Mouse (Mus musculus): ENCODE measurements around the gene Atg101. TPM values are rescaled to one million over a fixed set of nuclear protein-coding genes. Genes with fewer than 3 reads are reported as not detected.

The Atg101 gene
- total RNA-seq (2021), result 10 to 100 TPM; 21.5 to 25.0 TPM

DNA sequence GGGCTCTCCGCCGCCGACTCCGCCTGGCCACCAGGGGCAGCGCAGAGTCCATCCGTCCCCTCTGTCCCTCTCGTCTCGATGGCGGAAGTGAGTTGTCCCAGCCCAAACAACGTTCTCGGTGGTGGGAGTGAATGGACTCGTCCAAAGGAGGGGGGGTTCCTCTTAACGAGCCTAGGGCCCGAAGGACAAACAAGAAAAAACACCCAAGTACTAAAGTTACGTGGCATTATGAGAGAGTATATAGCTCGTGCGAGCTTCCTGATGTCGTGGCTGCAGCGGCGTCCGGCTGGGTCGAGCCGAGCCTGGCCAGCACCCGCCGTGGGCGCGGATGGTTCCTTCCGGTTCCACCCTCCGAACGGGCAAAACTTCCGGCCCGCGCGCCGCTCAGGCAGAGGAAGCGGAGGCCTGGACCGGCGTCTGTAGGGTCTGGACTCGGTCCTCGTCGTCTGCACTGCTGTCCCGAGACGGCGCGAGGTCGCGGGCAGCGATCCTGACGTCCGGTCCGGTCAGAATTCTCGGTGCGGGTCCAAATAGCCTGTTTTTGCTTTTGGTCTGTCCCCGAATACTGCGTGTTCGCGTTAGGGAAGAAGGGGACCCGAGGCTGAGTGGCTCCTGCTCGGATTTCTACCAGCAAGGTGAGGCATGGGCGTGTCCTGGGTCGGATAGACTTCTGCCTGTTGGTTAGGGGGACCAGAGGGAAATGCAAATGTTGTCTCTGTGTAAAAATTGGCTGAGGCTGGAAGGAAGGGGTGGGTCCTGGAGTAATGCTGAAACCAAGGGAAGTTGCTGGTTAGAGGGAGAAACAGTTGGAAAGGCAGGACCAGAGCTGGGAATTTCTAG is at the start of gene Atg101:
Gene Atg101 (plus strand): TSS at position 362 of the 840 bp plus-strand sequence.
- peak; percentile 84 for DNase-seq (ENCODE audit: low spot score)
- intact Hi-C loops (cut with DNase I), result loop anchor here (1.0 to 5.0 kb wide), 3 partner anchors 15 to 62 kb away; partner anchors contain the start of gene Grasp

DNA sequence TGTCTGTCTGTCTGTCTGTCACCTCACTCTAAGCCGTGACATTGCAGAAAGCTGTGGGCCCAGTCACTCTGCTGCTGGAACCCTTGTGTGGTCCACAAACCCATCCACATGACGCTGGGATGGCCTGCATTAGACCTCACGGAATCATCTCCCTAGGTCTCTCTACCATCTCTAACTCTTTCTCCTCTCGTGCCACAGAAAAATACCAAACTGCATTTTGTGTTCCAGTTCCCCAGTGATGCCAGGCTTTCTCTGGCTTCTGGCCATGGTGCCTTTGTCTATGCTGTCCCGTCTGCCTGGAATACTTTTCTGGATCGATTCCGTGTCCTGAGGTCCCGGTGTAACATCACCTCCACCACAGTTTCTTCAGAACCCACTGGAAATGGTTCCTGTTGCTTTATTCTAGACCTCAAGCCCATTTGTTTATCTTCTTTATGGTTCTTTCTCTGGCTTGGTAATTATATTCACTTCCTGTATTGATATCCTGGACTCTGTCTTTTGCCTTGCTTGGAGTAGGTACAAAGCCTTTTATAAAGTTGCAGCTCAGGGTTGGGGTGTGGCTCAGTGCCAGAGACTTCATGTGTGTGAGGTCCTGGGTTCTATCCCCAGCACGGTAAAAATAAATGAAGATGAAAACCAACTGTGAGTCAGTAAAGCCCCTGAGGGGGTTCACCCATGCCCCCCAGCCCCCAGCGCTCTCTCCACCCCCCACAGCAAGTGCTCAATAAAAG is 49.3 kb upstream of the Atg101 start:
- intact Hi-C loops (cut with DNase I), result no loop called here

DNA sequence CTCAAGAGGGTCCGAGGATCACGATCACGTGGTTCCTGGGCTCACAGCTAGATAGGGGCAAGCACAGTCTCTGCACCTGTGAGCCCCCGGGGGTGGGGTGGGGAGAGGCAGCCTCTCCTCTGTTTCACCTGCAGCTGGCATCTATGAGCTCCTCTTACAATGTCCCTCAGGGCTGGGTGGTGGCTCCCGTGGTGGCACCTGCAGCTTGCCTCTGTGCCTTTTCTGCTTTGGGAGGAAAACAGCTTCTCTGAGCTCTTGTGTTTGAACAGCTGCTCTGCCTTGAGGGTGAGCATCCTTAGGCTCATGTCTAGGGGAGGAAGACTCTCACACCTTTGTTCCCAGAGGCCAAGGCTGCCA is 48.8 kb upstream of the Atg101 start:
- DNase-seq (ENCODE audit: low spot score), result no peak
- intact Hi-C loops (cut with DNase I), result no loop called here

More for the DNA sequence above, 49.3 kb upstream of the Atg101 start:
- DNase-seq (ENCODE audit: low spot score), result no peak

DNA sequence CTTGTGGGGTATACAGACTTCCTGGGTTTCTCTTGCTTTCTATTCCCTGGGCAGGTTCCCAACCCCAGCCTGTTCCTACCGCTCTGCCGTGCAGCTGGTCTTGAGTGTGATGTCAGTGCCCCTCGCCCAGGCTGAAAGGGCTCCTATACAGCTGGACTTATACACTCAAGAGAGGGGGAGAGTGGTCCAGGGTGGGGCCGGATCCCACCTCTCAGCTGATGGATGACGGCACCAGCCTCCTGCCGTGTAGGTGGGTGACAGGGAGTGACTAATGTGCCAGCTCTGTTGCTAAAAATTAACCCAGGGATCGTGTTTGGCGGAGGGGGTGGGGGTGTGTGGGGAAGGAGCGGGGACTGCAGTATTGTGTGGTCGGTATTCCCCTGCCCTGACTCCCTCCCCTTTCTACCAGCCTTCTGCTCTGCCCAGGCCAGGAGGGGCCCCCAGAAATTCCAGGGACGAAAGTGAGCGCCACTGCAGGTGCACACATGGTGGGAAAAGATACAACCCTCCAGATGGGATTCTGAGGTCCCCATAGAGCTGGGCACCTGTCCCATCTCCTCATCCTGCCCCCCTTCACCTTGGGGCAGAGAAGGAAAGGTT is 48.2 kb upstream of the Atg101 start:
- intact Hi-C loops (cut with DNase I), result no loop called here
- DNase-seq (ENCODE audit: low spot score), result no peak

DNA sequence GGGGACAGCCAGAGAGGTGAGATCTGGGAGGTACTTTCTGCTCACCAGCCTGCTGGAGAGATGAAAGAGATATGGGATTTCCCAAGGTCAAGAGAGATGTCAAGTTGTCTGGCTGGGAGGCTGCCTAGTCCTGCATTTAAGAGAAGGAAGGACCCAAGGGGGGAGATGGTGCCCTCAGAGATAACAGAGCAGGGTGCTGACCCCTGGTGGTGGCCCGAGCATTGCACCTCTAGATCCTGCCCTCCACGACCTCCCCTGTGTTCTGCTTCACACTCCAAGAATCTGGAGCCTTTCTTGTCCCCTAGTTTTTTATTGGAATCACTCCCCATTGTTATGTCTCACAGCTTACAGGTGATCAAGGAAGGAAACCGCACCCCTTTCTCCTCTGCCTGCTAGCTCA is 47.2 kb upstream of the Atg101 start:
- no peak for DNase-seq (ENCODE audit: low spot score)
- intact Hi-C loops (cut with DNase I), result loop anchor here (1.0 kb wide), 1 partner anchor 16 kb away; no protein-coding TSS in a partner anchor

DNA sequence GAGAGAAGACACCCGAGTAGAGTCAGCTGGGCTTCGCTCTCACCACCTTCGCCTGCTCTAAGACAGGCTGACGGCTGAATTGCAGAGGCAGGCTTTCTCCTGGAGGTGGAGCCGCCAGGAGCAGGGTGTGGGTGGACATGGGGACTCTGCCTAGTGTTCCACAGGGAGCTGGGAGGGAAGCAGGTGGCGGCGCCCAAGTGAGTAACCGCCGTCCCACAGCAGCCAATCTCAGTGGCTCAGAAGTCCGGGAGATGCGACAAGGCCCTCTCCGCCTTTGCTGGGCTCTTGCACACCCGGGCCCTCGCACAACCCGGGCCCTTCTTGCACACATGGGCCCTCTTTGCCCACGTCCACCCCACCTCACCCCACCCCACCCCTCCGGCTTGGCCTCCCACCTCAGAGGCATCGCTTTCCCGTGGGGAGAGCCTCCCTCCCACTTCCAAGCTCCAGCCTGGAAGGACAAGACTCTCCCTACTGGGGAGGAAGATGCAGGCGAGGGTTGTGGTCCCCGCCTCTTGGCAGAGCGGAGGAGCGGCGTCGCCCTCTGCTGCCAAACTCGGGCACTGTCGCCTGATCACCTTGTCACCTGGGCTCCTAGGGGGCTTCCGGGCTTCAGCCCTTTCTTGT is 45.1 kb upstream of the Atg101 start:
- no peak for DNase-seq (ENCODE audit: low spot score)
- intact Hi-C loops (cut with DNase I), result no loop called here

DNA sequence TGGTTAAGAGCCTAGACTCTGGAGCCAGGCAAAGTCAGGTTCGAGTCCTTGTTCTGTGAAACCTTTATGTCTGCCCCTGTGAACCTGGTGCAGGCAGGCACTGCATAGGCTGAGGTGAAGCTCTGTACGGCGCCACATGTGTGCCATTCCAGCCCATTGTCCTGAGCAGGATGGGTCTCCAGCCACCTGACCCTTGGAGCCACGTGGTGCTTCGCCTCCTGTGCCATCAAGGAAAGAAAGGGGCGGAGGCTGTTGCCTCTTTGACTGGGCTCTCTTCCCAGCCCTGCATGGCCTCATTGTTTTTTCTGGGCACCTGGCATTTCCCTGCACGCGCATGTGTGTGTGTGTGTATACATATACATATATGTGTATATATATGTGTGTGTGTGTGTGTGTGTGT is 44.3 kb upstream of the Atg101 start:
- no peak for DNase-seq (ENCODE audit: low spot score)
- intact Hi-C loops (cut with DNase I), result loop anchor here (1.0 to 10.0 kb wide), 4 partner anchors 27 to 745 kb away; no protein-coding TSS in a partner anchor

DNA sequence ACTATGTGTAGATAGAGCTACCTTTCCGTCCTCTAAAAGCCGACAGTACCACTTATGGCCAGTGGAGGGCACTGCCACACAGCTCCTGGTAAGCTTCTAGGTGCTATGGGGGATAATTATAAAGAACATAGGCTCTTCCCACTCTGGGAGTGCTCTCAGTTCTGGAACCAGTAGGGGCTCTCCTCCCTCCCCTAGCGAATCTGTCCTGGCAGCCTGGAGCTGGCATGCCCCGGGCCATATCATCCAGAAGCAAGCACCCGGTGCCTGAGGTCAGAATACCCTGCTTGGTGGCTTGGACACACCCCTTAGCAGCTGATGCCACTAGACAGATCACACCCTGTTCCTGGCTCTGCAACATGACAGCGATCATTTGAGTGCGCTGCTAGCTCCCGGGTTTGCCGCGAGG is 43.3 kb upstream of the Atg101 start:
- DNase-seq (ENCODE audit: low spot score), result peak; percentile 73
- intact Hi-C loops (cut with DNase I), result loop anchor here (1.0 to 10.0 kb wide), 4 partner anchors 26 to 744 kb away; no protein-coding TSS in a partner anchor

DNA sequence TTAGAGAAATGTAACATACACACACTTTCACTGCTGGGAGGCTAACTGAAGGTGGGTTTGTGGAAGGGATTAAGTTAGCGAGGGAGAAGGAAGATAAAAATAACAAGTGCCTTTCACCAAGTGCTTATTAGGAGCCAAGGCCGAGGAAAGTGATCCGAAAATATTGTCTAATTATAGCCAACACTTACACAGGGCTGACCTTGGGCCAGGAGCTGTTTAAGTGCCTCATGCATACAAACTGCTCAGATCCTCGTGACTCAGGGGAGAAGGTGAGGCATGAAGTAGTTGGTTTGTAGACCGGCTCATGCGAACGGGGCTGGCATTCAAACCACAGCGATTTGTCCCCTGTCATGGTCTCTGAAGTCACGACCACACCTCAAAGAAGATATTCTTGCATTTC is 42.8 kb upstream of the Atg101 start:
- intact Hi-C loops (cut with DNase I), result loop anchor here (2.0 to 10.0 kb wide), 2 partner anchors 26 to 744 kb away; no protein-coding TSS in a partner anchor
- DNase-seq (ENCODE audit: low spot score), result no peak

DNA sequence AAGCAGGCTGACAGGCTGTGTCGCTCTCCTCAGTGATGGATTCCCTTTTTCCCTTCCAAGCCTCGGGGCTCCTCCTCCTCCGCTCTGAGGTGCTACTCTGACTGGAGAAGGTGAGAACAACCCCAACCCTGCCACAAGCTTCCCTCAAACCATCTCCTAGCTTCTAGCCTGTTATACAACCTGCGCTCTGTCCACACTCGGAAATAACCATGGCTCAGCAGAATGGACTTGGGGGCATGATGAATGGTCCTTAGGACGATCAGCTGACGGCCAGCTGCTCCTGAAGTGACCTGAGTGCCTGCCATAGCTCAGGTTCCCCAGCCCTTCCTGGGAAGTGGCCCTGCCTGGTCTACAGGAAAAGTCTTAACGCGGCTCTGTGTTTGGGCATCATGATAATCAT is 42.2 kb upstream of the Atg101 start:
- intact Hi-C loops (cut with DNase I), result loop anchor here (2.0 to 10.0 kb wide), 2 partner anchors 25 to 743 kb away; no protein-coding TSS in a partner anchor
- DNase-seq (ENCODE audit: low spot score), result no peak

DNA sequence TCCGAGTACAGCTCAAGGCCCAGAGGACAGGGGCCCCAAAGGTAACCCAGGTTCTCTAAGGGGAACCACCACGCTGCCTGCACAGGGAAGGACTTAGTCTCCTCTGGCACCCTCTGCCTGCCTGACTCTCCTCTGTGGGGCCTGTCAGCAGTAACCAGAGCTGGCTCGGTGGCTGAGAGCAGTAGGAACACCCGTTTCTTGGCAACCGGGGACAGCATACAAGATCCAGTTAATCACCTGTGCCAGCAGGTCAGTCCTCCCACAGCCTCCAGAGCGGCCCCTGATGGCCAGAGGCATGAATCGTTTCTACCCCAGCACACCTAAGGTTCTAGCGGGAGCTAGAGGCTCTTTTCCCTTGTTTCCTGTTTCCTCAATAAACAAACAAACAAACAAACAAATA is 41.4 kb upstream of the Atg101 start:
- intact Hi-C loops (cut with DNase I), result loop anchor here (10.0 kb wide), 1 partner anchor 742 kb away; no protein-coding TSS in a partner anchor
- DNase-seq (ENCODE audit: low spot score), result peak; percentile 51

DNA sequence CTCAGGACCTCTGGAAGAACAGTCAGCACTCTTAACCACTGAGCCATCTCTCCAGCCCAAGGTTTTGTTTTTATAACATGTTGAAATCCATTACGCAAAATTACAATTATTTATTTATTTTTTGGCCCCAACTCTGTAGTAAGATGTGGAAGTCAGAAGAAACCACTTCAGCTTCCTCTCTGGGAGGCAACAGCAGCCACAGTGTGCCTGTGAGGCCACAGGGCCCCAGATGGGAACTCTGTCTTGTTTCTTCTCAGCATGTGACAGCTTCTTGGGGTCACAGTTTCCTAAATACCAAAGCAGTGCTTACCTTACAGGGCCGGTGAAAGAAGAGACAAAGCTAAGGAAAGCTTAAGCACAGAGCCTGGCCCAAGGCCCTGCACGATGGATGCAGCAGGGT is 40.1 kb upstream of the Atg101 start:
- no peak for DNase-seq (ENCODE audit: low spot score)
- intact Hi-C loops (cut with DNase I), result loop anchor here (10.0 kb wide), 1 partner anchor 741 kb away; no protein-coding TSS in a partner anchor

DNA sequence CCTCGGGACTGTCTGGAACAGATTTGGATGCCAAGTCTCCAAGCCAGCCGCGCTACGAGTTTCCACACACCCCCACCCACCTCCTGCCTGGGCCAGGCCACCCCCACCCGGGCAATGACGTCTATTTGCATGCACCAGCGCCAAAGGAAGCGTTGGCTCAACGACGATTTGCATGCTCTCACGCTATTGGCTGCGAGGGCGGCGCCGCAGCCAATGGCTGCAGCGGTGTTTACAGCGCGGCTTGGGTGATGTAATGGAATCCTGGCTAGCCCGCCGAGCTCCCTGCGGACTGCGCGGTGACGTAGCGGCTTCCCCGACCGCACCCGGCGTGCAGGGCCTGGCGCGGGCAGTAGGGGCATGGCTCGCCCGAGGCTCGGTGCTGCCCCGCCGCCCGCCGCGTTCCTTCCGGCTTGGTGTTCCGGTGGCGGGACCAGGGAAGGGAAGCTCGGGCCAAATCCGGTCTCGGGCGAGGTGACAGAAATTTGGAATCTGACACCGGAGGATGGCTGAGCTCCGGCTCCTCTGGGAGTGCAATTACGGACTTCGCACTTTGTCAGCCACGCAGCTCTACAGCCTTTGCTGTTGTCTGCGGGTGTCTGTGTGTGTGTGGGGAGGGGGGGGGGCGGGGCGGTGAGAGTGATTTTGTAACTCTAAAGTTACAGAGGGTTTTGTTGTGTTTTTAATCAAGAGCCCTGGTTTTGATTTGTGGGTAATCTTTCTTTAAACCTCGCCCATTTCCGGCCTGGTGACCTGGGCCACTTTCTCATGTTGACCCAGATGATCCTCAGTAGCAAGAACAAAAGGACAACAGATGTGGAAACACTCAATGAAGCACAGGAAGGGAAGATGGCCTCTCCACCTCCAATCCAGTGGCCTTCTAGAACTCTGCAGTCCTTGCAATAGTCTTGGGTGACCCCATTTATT is 37.6 kb upstream of the Atg101 start:
- peak; percentile 97 for DNase-seq (ENCODE audit: low spot score)
- intact Hi-C loops (cut with DNase I), result loop anchor here (10.0 kb wide), 1 partner anchor 738 kb away; no protein-coding TSS in a partner anchor

DNA sequence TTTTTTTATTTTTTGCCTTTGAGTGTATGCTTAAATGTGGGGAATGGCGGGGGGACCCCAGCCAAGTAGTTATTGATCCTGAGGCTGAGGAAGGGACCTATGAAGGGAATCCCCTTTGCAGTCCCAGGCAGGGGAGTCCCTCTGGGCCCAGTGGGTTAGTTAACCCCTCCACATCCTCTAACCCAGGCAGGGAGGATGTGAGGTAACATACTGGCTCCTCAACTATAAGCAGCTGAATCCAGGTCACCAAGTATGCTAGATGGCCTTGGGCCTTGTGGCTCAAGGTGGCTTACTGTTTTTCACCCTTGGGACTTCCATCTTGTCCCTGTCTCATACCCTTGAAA is 36.9 kb upstream of the Atg101 start:
- DNase-seq (ENCODE audit: low spot score), result no peak
- intact Hi-C loops (cut with DNase I), result loop anchor here (10.0 kb wide), 1 partner anchor 738 kb away; no protein-coding TSS in a partner anchor

DNA sequence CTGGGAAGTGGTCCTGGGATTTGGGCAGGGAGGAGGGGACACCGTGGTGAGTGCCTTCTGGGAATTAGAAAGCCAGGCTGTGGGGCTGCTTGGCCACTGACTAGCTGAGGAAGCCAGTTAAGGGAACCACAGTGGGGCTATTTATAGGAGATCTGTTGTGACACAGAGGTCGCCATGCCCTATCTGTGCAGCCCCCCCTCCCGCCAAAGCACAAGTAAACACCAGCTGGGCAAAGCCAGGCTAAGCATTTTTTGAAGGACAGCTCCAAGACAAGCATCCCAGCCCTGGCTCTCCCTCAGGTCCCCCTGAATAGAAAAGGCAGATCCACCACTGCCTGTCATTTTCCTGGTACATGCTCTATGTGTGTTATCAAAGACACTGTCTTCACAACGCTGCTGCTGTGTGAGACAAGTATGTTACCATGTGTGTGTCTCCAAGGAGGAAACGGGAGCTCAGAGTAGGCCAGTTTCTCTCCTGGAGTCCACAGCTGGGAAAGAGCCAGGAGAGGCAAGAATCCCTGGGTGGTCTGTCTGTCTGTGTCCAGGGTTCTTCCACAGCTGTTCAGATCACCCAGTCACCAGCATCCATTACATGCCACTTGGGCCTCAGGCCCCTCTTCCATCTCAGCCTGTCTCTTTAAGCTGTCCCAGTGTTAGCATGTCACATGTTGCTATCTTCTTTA is 35.9 kb upstream of the Atg101 start:
- intact Hi-C loops (cut with DNase I), result loop anchor here (10.0 kb wide), 1 partner anchor 737 kb away; no protein-coding TSS in a partner anchor
- DNase-seq (ENCODE audit: low spot score), result no peak

DNA sequence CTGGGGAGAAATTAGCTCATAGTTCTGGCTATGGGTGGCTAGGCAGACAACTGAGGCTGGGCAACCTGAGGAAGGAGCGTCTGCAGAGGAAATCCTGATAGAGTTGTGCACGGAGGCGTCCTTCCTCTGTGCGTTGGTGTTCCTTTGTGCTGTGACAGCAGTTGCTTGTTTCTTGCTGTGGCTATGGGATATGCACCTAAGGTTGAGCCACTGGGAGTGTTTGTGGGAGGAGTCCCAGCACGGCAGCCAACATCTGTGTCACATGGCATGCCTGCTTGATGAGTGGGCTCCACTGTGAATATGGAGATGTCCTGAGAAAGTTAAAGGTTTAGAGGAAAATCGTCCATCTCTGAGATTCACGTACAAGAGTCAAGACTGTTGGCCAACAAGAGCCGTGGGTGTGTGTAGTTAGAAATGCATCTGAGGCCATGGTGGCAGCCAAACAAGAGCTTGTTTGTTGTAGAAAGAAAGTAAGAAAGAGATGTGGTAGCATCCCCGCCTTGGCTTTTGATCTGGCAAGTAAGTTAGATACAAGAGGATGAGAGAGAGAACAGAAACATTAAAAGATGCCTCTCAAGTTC is 33.8 kb upstream of the Atg101 start:
- no peak for DNase-seq (ENCODE audit: low spot score)
- intact Hi-C loops (cut with DNase I), result no loop called here

DNA sequence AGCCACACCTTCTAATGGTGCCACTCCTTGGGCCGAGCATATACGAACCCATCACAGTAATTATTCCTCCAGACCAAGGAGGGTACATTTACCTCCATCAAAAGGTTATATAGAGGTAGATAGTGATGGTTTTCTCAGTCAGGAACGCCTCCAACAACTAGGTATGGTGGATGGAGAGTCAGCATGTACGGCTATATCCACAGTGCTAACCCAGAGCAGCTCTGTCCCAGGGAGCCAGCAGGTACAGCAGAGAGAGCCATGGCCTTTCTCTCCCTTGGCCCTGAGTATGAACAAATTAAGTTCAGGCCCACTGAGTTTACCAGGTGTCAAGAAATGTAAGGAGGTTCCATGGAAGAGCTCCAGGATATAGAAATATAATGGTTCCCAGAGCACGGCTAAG is 32.1 kb upstream of the Atg101 start:
- no peak for DNase-seq (ENCODE audit: low spot score)
- intact Hi-C loops (cut with DNase I), result no loop called here

DNA sequence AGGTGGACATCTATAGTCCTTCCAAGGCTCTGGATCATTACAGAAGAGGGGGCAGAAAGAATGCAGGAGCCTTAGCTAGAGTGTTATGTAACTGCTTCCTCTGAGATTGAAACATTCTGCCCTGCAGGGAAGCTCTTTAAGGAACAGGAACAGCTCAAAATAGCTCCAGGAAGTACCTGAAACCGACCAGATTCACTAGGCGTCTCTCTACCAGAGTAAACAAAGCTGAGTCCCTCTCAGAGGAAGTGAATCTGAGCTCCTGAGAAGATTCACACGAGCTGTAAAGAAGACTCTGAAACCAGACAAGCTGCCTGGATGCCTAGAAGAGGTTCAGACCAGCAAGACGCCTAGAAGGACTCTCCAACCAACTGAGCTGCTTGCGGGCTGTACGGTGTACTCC is 31.5 kb upstream of the Atg101 start:
- no peak for DNase-seq (ENCODE audit: low spot score)
- intact Hi-C loops (cut with DNase I), result no loop called here
